Mouse (Mus musculus): ENCODE data around the gene Dhrs9.
A peak's percentile ranks its signal among the peaks of the same experiment; 100 is the strongest.

Gene Dhrs9

DNA sequence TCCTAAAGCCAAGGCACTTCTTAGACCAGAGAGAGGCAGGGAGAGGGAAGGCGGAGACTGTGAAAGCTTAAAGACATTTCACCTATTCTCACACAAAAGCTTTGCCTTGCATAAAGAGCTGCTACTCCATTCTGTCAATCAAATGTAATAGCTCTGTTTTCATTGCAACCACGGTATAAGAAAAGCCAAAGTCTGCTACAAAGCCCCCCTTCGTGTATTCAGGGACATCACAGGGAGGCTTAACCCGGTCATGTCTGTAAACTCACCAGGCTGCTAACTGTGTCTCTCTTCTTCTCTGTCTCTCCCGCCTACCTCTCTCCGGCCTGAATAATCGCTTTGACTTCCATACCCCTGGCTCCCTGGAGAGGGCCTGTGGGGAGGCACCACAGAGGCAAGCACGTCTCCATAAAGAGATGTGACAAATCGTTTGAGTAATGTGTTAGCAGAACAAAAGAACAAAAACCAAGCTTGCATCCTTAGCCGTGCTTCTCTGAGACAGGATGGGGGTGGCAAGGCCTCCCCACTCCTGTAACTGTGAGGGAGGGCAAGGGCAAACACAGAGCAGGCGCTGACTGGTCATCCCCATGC, 38.1 kb downstream of the Dhrs9 start:
- peak; percentile 74 for DNase-seq (ENCODE audit: low read depth, low spot score)

GRCm38 (mm10) chr2:69424829-69425228, 44.6 kb downstream of the Dhrs9 start:
- no peak for DNase-seq (ENCODE audit: low read depth, low spot score)

- DNase-seq (ENCODE audit: low read depth, low spot score) = no peak
Measured at GRCm38 (mm10) chr2:69426081-69426480, 45.8 kb downstream of the Dhrs9 start.

DNA sequence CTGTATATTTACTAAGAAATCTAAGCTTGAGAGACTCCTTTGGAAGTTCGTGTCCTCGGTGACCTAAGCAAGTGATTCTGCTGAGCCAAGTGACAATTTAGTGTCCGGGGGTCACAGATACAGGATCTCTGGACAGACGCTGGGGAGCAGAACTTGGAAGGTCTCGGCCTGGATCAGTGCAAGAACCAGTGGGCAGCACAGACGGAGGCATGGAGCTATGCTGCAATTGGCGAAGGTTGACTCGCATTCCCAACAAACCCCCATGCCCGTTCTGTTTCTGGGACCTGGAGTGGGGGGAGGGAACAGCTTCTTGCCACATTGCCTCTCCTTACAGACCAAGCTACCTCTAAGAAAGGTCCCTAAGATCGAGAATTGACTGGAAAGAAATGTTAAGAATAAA, 46.9 kb downstream of the Dhrs9 start:
- no peak for DNase-seq (ENCODE audit: low read depth, low spot score)

DNA sequence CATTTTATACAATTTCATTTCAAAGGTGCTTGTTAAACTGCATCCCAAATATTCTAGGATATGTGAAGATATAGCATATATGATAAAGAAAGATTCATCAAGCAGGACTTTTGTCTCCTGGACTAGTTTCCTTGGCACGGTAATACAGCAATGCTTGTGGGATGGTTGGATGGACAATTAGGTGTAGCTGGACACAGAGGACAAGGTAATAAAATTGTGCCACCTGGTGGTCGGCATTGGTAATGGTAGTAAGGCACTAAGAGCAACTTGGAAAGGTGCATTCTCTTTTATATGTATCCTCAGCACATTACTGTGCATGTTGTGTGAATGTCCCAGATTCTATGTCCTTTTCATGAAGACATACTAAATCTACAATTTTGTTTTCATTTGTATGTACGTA, 47.9 kb downstream of the Dhrs9 start:
- peak; percentile 77 for DNase-seq (ENCODE audit: low read depth, low spot score)

GRCm38 (mm10) chr2:69441656-69442055, 61.4 kb downstream of the Dhrs9 start:
- no peak for DNase-seq (ENCODE audit: low read depth, low spot score)

DNA sequence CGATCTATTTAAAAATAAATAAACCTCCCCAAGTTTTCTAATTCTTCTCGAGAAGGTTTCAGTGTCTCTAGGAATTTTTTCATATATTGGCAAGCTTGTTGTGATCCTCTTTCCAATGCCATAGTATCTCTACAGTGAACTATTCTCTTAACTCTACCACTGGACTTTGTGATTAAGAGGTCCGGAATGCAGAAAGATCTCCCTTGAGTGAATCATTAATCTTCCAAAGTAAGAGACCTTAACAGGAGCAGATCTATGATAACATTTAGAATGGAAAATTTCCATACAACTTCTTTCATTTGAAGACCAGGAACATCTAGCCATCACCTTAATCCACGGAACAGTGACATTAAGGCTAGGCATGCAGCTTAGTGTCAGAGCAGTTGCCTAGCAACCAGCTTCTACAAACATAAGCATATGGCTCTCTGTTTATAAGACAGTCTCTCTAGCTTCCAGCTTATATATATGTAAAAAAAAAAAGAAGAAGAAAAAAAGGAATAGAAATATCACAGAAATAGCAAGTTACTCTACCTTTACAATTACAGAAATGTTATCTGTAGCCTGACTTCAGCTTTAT, 65.7 kb downstream of the Dhrs9 start:
- DNase-seq (ENCODE audit: low read depth, low spot score) = peak; percentile 26

- DNase-seq (ENCODE audit: low read depth, low spot score) = no peak
Measured at GRCm38 (mm10) chr2:69448581-69448980, 68.3 kb downstream of the Dhrs9 start.

DNA sequence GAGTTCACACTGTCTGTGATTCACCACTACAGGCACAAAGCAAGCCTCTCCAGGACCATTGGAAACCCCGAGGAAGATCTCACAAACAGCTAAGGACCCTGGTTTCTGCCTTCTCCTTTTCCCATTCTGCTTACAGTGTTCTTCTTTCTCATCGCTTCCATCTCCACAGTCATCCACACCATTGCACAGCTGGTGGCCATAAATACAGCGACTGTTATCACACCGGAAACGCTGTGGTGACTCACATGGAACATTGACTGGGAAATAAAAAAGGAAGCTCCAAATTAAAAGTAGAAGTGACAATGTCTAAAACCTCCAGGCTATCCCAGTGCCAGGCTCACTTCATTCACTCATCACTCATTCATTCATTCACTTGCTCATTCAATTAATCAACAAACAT, 70.9 kb downstream of the Dhrs9 start:
- DNase-seq (ENCODE audit: low read depth, low spot score) = no peak

Data from mesoderm, embryonic 11.5 days (tissue).